Mouse (Mus musculus) CD4-positive helper T cell, adult 2 months (primary cell): Measurements from ENCODE around the gene Ankrd39.
A peak's percentile ranks its signal among the peaks of the same experiment; 100 is the strongest.

Experiments used
- DNase-seq: peaks from one replicate; pipeline ENCODE4 v3.0.0-alpha.2; 2012; ENCODE audit warnings: low read depth, missing footprints, low spot score

Ankrd39 gene

DNA sequence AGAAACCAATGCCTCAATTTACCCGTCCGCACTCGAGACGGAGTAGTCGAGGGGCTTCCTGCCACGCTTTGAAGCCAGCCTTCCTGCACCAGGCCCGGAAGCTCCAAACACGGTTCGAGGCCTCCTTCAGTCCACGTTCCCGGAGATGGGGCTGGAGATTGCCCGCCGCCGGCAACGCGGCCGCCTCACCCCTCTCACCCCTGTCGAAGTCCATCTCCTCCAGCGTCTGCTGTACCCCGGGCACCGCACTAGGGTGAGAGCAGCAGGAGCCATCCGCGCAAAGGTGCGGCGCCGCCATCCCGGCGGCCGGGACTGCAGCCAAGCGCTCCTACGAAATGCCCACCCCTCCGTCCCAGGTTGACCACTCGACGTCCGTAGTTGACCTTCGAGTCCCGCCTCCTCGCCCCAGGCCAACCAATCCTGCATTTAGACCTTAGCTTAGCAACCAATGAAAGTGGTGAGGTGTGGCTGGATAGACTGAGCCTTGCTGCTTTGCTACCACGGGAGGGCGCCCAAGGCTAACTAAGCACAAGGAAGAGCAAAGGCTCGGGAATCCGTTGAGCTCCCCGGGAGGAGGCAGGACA, at the start of gene Ankrd39:
Gene Ankrd39 (minus strand): TSS at position 558 of the 584 bp plus-strand sequence.
- peak; percentile 95 for DNase-seq

DNA sequence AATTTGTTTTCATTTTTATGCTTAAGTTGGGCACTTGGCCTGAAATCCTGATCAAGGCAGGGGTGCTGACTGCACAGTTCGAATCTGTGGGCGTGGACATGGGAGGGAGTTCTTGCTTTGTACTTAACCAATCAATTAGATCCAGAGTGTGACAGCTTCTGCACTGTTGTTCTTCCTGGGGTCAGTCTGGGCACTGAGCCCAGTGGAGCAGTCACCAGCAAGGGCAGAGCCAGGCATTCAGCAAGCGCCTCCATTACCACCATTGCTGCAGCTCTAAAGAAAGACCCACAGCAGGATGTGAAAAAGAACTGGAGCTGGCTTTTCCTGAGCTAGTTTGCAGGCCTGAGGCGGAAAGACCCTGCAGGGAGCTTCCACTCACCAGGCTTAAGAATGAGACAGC, 48.9 kb upstream of the Ankrd39 start:
- no peak for DNase-seq

DNA sequence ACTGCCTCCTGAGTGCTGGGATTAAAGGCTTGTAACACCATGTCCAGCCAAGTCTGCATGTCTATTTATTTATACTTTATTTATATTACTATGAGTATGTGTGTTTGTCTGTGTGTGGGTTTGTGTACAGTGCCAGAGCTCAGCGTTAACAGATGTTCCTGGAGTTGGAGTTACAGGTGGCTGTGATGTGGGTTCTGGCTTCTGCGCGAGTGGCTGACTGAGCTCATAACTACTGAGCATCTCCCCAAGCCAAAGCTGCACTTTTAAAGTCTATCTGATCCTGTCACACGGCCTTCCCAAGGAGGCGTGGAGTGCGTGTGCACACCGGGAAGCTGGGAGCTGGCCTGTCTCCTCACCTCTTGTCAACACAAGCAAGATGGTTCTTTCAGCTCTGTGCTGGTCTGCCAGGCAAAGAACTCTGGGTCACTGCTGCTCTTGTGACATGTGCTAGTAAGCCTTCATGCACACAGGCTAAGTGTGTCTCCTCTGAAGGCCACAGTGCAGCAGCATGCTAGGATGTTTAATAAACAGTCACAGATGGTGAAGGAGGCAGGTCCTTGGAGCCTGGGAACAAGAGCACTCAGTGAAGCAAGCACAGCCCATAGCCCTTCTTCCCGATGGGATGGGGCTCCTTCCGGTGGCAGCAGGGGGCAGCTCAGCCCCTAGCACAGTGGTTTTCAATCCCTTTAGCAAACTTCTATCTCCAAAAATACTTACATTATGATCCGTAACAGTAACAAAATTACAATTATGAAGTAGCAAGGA, 48.1 kb upstream of the Ankrd39 start:
- no peak for DNase-seq

DNA sequence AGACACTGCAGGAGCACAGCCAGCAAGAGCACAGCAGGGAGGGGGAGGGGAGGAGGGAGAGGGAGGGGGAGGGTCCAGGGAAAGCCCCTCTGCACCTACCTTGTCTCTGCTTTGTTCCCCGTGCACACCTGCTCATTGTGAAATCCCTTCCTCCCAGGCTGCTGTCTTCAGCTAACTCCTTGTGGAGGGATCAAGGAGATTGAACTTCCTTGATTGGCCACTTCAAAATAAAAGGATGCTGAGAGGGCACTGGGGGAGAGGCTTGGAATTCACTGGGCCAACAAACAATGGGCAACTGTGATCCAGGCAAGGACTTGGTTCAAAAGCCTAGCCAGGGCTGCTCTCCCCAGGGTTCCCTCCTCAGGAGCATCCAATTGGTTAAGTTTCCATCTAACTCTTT, 45.9 kb upstream of the Ankrd39 start:
- DNase-seq = no peak

DNA sequence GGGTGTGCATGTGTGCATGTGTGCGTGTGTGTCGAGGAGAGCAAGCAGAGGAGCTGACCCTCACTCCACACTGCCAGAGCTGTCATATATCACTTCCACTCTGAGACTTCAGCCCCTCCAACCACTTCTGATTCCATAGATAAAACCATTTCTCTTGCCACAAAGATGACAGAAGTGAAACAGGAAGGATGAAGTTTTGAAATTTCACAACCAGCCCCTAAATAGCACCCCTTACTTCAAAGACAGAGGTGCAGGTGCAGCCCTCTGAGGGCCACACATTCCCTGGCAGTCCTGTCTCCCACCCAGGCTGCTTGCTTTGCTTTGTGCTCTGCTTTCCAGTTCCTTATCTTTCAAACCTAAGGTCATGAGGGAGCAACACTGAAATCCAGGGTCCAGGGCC, 44.2 kb upstream of the Ankrd39 start:
- no peak for DNase-seq

DNA sequence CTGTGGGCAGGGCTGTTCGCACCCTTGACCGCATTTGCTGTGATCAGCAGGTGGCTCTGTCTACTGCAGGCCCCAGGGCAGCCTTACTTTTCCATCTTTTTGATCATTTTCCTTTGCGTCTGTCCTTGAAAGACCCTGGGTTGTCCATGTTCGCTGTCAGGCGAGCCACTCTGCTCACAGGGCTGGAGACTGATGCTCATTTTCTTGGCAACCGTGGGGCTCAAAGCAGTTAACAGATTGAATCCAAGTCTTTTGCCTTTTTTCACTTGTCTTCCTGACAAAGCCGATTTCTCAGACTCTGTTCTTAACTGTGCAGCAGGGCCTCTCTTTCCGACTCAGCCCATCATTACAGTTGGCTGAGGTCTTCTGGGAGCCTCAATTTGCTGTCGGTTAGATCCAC, 43.4 kb upstream of the Ankrd39 start:
- no peak for DNase-seq

DNA sequence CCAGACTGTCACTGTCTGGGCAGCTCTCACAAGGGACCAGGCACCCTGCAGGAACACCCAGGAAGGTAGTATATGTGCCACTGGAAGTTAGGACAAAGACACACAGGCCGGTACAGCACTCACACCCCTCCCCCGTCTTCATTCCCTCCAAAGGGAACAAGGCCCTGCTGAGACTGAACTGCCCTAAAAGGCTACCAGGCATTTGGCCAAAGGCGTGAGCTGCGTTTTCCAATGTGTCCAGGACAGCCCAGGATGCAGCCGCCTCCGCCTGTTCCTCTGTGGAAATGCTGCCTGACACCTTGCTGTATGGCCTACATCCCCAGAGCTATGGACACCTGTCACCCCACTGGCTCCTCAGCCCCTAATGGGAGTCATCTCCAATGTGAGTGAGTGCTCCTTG, 42.2 kb upstream of the Ankrd39 start:
- DNase-seq = no peak

DNA sequence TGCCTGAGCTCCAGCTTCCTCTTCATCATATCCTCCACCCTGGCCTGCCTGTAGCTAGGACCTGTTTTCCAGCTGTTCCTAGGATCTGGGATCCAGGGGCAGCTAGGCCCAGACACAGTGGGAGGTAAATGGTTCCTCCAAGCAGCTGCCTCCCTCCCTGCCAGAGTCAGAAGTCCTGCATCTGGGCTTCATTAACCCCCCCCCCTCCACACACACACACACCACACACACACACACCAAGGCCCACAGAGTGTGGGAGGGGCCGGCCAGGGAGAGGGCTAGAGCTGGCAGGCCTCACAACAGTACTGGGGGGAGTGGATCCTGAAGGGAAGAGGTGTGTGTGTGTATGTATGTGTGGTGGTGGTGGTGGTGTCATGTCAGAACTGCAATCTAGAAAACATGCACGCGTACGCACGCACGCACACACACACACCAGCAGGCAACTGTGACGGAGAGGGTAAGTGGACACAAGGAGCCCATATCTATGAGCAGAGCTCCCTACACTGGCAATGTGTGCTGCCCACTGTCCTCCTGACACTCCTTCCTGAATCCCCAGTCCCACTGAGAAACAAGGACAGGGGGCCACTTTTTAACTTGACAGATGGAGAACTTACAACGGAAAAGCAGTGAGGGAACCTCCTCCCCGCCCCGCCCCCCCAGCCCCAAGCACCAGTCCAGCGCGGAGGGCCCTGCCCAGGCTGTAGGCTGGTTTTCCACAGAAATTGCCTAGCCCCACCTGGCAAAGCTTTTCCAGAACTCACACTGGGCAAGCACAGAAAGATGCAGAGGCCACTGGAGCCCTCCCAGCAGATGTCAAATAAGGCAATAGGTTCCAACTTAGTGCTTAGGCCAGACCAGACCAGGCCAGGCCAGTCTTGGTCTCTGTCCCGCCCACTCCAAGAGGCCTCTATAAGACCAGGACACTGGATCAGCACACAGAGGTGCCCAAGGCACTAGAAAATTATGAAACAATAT, 41.5 kb upstream of the Ankrd39 start:
- no peak for DNase-seq

DNA sequence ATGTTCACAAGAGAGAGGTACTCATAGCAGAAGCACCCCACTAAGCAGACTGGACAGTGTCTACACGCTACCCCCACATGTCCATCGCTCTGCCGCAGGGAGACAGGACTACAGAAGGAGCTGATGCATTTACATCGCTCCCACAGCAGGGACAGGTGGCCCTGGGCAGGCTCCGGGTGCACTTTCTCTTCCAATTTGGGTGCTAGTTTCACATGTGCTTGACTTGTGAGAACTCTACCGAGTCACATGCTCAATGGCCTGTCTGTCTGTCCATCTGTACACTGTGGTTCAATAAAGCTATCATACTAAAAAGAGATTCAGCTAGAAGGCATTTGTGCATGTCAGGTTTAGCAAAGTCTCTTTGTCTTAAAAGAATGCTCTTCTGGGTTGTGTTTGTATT, 40.6 kb upstream of the Ankrd39 start:
- DNase-seq = no peak

DNA sequence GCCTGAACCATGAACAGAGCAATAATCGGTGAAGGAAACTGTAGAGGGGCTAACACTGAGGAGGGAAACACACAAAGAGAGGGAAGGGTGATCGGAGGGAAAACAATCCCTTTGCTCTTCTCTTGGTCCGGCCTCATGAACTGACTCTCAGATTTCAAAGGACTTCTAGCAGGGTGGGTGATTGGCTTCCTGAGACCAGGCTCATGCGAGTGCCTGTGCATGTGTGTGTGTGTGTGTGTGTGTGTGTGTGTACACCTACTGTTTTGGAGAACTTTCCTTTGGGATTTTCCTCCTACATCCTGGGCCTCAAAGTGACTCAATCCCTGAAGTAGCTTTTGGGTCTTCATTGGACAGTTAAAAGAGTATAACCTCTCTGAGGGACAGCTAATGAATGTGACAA, 39.0 kb upstream of the Ankrd39 start:
- DNase-seq = no peak

DNA sequence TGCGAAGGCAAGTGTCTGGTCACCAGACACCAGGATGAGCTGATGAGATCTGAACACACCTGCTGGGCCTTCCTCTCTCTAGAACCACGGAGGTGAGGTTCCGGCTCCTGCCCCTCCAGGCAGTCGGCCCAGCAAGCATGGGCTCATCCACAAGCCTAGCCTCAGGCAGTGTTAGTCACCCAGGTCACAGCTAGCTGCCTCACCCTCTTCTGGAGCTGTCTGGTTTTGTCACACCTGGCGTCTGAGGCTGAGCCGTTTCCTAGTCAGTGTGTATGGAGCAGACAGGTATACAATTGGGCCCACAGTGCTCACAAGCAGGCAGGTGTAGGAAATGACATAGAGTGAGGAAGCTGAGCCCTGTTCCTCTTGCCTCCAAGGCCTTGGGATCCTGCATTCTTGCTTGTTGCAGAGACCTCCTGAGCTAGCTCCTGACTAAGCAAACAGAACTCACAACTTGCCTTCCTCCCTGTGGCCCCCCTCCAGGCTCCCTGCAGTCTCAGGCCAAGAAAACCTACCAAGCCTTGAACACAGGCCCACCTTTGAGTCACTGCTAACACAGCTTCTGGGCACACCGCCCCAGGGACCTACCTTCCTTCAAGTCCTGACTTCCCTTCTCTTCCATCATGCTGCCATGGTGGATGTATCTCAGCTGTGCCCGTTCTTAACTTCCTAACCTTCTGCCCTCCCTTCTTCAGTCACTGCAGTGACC, 36.3 kb upstream of the Ankrd39 start:
- DNase-seq = no peak

DNA sequence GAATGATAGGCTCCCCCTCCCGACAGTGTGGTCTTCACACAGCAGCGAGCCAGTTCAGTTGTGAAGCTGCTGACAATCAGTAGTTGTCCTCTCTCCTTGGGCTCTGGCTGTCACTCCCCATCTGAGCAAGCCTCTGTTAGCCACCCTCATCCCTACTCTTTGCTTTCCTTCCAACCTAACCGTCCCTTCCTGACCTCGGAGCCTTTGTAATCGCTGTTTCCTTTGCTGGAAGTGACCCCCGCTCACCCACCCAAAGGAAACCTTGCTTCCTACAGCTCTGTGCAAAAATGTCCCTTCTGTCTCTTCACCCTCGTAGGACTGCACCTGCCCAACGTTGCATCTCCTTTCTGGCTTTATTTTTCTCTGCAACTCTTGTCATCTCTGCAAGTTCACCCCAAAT, 35.0 kb upstream of the Ankrd39 start:
- no peak for DNase-seq

DNA sequence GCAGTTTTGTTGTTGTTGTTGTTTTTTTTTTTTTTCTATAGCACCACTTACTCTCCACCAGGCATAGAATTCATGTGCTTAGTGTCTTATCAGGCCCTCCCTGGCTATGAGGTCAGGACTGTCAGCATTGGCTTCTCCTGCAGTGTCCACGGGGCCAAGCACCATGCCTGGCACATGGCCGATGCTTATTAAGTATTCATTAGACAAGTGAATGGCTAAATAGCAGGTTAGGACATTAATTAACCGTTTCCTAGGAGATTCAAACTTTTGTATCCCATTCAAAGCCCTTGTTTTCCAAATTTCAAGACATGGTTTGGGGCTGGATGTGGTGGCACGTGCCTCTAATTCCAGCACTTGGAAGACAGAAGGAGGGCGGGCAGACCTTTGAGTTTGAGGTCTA, 34.0 kb upstream of the Ankrd39 start:
- no peak for DNase-seq

DNA sequence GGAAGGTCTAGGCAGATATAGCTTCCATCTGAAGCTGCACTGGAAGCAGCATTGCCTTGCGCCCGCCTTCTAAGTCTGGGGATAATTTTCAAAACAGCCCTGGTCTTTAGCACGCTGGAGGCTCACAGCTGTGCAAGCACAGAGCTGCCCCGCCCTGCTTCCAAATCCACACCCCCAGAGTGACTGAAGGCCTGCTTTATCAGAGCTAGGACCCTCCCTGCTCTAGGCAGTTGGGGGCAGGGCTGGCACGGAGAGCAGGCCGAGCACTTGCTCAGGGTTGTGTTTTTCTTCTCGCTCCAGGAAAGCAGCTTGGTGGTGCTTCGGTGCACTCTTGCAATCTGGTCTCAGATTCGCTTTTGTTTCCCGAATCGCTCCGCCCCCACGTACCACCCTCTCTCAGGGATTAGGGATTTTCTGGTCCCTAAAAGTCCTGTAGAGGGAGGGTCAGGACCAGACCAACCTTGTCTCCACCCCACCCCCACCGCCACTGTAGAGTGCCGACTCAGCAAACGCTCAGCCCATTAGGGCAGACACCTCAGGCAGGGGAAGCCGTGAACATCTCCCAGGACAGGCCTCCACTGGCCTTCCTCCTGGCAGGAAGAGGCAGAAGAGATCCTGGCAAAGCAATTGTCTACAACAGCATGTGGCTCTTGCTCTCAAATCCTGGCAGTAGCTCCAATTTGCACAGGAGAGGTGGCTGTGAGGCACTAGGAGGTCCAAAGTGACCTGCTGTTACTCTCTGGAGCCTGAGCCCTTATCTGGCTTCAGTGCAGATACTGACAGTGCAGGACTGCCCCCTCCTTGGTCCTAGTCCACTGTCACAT, 33.4 kb upstream of the Ankrd39 start:
- no peak for DNase-seq

DNA sequence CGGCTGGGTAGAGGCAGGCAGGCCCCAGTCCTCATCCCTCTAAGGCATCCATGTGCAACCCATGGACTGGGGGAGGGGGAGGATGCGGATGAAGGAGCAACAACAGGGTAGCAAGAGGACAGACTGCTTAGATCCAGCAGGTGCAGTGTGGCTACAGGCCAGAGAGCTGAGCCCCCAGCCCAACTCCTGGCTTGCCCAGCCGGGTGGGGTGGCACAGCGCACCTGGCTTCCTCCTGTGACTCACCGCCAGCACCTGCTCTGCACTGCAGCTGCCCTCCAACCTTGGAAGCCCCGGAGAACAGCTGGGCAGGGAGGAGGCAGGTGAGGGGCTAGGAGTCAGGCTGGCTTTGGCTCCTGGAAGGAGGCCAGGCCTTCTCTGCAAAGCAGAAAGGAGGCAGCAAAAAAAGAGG, 32.7 kb upstream of the Ankrd39 start:
- no peak for DNase-seq

DNA sequence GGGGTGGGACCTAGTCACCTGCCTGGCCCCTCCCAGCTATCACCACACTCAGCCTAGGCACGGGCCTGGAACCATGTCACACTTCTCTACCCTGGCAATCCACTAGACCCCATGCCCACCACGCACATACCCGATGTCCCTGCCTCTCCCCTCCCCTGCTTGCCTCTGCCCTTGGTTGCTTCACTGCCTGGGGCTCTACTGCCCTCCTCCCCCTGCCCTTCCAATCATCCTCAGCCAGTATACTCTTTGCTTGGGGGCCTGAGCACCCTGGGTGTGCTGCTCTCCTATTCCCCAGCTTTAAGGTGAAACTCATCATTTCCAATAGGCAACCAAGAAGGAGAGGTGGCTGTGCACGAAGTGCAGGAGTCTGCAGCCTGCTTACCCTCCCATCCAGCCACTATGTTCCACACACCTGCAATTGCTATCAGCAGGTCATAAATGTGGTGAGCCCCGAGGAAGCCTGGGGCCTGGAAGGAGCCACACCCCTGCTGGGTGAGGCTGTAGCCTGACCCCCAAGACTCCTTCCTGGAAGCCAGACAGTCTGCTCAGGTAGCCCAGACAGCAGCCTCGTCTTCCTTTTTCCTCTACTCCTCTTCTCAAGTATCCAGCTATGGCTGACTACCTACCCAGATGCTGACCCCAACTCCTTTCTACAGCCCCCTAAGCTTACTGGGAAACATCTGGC, 29.9 kb upstream of the Ankrd39 start:
- no peak for DNase-seq

DNA sequence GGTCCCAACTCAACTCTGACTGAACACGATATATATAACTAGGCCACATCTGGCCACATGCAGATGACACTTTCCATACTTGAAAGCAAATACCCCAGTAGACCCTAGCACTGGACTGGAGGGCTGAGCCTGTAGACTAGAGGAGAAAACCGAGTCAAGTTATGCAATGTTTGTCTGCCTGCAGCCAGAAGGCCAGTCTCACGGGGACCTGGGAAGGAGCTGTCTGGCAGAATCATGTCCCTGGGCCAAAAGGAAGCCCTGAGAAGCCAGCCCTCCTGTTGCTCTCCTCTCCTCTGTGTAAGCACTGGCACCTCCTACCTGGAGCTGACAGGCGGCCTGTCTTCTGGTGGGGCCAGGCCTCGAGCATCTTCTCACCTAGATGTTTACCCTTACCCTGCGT, 28.1 kb upstream of the Ankrd39 start:
- DNase-seq = no peak

DNA sequence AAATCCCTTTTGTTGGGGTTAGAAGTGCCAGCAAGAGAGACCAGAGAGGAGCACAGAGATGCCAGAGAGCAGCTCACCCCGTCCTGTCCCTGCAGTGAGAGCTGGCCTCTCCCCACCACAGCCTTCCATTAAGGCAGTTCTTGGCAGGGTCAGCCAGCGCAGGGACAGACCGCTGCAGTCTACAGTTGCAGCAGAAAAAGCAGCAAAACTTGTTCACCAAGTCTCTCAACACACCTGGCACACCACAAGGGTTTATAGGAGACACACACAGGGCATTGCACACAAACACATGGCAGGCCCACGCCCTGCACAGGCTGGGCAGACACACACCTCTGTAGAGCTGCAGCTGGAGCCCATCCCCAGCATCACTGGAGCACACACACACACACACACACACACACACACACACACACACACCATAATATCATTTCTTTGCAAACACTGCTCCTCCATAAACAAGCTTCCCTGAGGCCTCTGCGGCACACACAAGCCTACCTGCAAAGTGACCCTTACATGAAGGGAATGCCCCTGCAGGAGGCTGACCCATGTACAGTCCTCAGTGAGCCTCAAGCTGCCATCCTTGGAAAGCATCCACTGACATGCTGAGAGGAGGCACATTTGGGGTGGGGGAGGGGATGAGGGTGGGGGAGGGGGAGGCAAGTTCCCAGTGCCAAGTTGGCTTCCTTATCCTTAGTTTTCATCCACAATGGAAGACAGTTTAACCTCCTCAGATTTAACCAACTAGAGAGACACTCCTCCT, 27.1 kb upstream of the Ankrd39 start:
- DNase-seq = no peak

DNA sequence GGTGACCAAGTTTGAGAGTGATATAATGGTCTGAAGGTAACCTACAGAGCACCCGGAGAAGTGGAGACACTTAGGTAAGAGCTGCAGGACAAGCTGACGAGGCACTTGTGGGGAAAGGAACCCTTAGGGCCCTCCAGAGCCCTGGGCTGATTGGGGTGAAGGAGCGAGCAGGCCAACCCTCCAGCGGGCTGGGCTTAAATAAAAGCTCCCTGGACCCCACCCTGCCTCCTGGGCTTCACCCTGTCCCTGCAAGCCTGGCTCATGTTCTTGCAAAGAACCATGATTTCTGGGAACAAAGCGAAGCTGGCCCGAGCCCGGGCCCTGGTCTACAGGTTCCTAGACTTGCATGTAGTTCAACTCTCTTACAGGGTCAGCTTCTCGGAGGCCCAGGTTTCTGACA, 26.3 kb upstream of the Ankrd39 start:
- DNase-seq = no peak

DNA sequence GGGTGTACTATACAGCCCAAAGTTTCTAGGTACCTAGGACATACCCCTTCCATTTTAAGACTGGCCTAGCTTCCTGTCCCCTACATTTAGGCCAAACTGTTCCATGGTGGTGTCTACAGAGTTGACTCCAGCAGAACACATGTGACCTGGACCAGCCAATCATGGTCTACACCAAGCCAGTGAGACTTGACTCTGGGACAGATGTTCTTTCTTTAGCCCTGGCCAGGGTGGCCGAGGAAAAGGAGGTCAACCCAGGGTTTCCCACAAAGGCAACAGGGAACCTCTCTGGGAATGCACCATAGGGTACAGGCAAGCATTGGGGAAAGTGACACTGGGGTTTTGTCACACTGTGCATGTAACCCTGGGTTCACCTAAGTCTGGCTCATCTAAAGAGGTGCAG, 25.5 kb upstream of the Ankrd39 start:
- no peak for DNase-seq
